Mouse (Mus musculus) bone marrow macrophage, adult 2 months (primary cell): ENCODE data around the gene Barx1. TPM values are rescaled to one million over a fixed set of nuclear protein-coding genes. Genes with fewer than 3 reads are reported as not detected.

ENCODE experiments used
- H3K27ac ChIP-seq: 2 replicates; pipeline ENCODE4 v1.5.1; 2012; ENCODE audit warnings: low read depth, low read length; ENCODE audit not compliant: insufficient read depth
- H3K4me1 ChIP-seq: 2 replicates; pipeline ENCODE4 v1.6.1; 2012; ENCODE audit warnings: low read length; ENCODE audit not compliant: control insufficient read depth, insufficient read depth
- H3K4me3 ChIP-seq: 2 replicates; pipeline ENCODE4 v1.5.1; 2012; ENCODE audit warnings: mild to moderate bottlenecking, low read length, moderate library complexity; ENCODE audit not compliant: insufficient read depth
- CTCF ChIP-seq: IDR thresholded peaks from 2 replicates; pipeline ENCODE4 v1.5.1; 2012; ENCODE audit warnings: low read depth, mild to moderate bottlenecking, low read length, moderate library complexity
- POLR2A ChIP-seq: IDR thresholded peaks from 2 replicates; pipeline ENCODE4 v1.6.1; 2012; ENCODE audit warnings: mild to moderate bottlenecking, low read depth, low read length, borderline replicate concordance
- polyA plus RNA-seq: library from polyadenylated mRNA; stranded (reverse); fragments of >200 nt; gene quantifications from 2 replicates; pipeline ENCODE4 v1.2.4, GENCODE M21; 2012; ENCODE audit not compliant: missing spikeins, insufficient read depth, insufficient read length

The Barx1 gene
- polyA plus RNA-seq, 1 experiment = not detected

DNA sequence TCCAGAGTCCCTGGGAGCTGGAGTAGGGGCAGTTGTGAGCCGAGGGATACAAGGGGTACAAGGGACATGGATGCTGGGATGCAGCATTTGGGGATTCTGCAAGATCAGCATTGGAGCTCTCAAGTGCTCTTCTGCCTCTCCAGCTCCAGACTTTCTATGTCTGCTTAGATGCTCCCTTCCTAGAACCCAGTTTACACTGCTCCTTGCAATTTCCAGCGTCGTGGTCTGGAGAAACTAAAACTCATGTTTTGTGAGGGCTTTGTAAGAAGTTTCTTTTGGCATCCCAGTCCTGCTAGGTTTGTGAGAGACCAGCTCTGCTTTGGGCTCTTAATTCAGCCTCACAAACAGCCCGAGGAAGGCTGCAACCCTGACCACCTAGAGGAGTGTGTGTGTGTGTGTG lies 4.7 kb downstream of the Barx1 start:
- Histone ChIP-seq H3K4me1 (no peaks in the 10 kb centered on the region; the same call in 1 of the 2 replicates), H3K27ac (no peak overlapping the region), H3K4me3 (no peak overlapping the region)
- no peak for TF ChIP-seq POLR2A
- TF ChIP-seq CTCF = no peak

DNA sequence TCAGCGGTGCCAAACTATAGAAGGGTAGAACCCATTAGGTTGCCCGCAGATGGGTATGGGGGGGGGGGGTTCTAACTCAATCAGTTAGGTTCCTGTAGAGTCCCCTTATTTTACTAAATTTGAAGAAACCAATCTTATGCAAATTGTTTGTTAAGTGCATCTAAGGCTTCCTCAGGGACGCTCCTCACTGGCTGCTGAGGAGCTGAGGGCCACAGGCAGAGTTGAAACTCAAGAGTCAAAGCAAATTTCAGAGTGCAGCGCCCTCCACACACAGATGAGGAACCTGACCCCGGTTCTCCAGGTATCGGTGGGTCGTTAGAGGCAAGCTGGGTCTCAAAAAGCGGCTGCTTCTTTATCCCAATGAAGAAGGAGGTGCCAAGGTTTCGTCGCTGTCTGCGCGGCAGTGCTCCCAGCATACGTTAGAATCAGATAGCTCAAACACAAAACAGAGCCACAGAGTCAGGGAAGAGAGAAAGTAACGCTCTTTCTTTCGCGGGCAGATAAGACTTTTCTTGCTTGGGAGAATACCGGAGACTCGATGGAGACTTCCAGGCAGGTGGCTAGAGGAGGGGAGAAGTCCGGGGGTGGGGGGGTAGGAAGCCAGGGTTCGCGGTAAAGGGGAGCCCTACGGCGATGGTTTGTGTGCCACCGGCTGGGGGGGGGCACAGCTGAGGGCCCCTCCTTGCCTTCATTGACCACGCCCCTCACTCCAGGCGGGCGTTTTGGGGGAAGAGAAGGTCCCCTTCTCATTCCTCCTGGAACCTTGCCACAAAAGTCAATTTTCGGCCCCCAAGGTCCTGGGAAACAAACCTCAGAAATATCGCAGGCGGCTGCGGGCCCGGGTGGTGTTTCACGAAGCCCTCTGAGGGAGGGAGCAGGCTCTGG lies 5.5 kb downstream of the Barx1 start:
- Histone ChIP-seq H3K27ac (no peak overlapping the region), H3K4me3 (peak overlapping the region; percentile 16; the same call in 1 of the 2 replicates), H3K4me1 (no peaks in the 10 kb centered on the region; the same call in 1 of the 2 replicates)
- TF ChIP-seq POLR2A = no peak
- no peak for TF ChIP-seq CTCF

DNA sequence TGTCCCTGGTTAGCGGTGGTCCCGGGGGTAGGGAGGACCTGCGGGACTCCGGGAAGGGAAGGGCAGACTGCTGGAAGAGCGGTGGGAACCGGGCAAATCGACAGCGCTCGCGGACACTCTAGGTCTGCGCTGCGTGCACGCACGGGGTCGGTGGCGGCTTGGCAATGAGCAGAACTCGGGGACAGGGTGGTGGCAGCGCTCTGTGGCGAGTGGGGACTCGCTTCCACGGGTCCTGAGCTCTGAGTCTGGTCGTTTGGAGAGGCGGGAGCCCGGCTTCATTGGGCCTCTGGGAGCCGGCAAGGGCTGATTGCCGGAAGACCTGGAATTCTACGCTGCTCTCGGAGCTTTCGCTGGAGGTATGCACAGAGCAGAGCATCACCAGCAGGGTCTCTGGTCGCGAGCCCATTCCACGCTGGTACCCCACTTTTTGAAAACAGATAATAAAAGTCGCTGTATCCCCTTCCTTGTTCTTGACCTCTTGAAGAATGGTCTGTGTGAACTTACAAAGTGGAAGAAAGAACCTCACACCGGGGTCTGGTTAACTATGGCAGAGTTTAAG lies 6.3 kb downstream of the Barx1 start:
- Histone ChIP-seq H3K4me1 (no peaks in the 10 kb centered on the region; the same call in 1 of the 2 replicates), H3K4me3 (peak overlapping the region; percentile 16), H3K27ac (no peak overlapping the region)
- no peak for TF ChIP-seq CTCF
- TF ChIP-seq POLR2A = no peak

DNA sequence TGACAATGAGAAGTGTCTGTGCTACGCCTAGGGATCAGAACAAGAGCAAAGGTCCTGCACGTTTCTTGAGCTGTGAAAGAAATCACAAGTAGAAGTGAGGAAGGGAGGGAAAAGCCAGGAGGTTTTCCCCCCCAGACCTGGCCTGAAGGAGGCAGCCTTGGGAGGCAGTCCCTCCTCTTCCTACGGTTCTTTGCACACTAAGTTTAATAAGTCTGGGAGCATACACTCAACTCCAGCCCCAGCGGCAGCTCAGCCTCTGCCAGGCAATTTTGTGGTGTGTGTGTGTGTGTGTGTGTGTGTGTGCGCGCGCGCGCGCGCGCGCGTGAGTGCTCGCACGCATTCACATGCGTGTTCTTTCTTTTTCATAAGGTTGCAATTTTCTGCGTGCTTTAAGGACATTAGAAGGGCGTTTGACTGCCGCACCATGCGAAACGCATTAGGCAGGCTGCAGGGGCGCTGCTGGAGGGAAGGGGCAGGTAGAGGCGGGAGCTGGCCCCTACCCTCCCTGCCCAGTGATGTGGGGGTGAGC lies 9.6 kb downstream of the Barx1 start:
- no peaks in the 10 kb centered on the region; the same call in 1 of the 2 replicates for H3K4me1 ChIP-seq
- H3K27ac ChIP-seq = no peak overlapping the region
- H3K4me3 ChIP-seq = no peak overlapping the region
- TF ChIP-seq CTCF (no peak), POLR2A (no peak)

DNA sequence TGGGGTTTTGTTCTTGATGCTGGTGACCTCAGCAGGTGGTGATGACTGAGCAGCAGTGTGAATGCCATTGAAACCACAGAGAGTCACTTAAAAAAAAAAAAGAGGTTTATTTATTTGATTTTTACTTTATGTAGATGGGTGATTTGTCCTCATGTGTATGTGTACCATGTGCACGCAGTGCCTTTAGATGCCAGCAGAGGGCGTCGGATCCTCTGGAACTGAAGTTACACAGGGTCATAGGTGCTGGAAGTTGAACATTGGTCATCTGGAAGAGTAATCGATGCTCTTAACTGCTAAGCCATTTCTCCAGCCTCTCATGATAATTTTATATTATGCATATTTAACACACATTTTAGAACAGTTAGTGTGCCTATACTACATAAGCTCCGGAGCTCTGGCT lies 11.8 kb downstream of the Barx1 start:
- TF ChIP-seq POLR2A (no peak), CTCF (no peak)
- Histone ChIP-seq H3K4me3 (no peak overlapping the region), H3K27ac (no peak overlapping the region), H3K4me1 (no peaks in the 10 kb centered on the region)

DNA sequence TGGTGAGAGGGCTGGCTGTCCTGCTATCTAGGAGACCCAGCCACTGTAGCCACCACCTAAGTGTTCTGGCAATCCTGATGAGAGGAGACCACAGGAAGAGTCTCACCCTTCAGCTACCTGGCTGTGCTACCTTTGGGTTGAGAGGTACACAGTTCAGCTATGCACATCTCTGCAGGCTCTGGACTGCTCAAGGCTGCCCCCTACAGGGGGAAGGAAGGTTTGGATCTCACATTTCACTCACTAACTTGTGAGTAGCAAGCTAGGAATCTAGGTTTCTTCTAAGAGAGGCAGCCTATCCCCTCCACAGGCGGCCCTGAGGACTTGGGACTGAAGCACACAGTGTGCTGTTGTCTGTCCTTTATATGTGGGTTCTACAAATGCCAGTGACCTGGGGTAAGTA lies 16.6 kb downstream of the Barx1 start:
- H3K27ac ChIP-seq = no peak overlapping the region
- no peaks in the 10 kb centered on the region for H3K4me1 ChIP-seq
- TF ChIP-seq POLR2A (no peak), CTCF (peak; percentile 24; the same call in 1 of the 2 replicates)
- H3K4me3 ChIP-seq = no peak overlapping the region

DNA sequence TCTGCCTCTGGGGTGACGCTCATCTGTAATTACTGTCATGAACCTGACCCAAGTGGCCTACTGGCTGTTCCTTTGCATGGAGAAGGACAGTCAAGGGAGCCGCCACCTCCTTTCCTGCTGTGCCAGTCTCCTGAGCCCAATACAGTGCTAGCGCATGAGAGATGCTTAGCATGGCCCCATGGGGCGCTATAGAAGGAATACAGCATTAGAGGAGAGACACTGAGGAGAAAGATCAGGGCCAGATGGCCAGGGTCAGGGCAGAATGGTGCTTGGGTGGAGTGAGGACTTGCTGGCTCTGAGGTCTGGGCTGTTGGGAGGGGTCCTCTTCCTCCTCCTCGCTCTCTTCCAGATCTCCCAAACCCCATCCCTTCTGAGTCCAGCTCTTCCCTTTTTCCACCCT lies 23.9 kb downstream of the Barx1 start:
- H3K4me3 ChIP-seq = no peak overlapping the region
- H3K4me1 ChIP-seq = no peaks in the 10 kb centered on the region
- H3K27ac ChIP-seq = no peak overlapping the region
- TF ChIP-seq CTCF = no peak
- TF ChIP-seq POLR2A = no peak

DNA sequence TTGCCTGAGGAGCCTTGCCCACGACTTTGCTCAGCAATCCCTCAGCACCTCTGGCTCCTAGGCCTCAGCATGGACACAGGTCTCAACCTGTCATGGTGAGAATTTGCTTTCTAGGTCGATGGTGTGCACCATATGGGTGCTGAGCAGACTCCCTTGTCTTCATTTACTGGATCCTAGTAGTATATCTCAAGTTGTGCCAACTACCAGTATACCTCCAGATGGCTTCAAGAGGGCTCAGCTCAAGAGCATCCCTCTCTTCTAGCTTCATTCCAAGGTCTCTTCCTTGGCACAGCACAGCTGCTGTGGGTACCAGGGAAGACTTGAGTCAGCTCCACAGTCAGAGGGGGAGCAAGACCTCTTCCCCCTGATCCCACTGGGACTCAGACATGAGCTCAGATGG lies 29.2 kb downstream of the Barx1 start:
- H3K27ac ChIP-seq = no peak overlapping the region
- no peaks in the 10 kb centered on the region for H3K4me1 ChIP-seq
- TF ChIP-seq POLR2A (no peak), CTCF (no peak)
- no peak overlapping the region for H3K4me3 ChIP-seq

DNA sequence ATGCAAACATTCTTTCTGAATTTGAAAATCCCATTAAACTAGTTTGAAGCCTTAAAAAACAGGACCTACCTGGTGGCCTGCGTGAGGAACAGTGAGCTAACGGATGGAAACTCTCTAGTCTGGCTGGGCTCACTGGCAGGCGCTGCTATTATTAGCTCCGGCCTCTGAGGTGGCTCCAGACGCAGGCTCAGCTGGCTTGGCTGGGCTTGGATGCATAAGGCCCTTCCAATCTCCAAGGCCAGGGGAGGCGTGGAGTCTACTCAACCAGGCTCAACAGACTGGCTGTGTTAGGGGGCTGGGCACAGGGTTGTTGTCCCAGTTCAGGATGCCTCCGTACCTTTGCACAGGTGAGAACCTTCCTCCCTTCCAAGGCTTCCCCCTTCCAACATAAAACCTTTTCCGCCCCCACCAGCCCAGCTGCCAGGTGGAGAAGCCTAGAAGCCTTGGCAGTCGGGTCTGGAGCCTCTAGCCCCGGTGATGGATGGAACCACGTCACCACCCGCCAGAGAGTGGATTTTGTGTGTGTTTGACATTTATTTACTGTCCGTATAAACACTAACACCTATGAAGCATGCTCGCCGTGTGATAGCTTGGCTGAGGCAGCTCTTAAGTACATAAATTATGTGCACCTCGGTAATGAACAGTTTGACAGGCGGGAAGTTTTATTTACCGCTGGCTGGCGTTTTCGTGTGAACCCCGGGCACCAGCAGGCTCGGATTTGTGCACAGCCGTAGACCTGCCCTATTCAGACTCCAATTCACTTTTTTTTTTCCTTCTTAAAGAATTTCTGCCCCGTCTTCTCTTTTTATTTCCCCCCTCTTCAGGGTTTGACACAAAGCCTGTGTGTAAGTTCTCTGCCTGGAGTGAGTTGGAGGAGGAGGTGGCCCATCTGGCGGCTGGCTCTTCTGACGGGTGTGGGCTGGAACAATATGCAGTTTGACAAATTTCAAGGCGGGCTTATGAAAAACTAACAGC lies 31.6 kb downstream of the Barx1 start:
- Histone ChIP-seq H3K4me1 (no peaks in the 10 kb centered on the region), H3K4me3 (no peak overlapping the region), H3K27ac (no peak overlapping the region)
- TF ChIP-seq CTCF = no peak
- TF ChIP-seq POLR2A = no peak
